Comparison of ENCODE assay signal across 9 mouse cellular contexts in the genomic region with DNA sequence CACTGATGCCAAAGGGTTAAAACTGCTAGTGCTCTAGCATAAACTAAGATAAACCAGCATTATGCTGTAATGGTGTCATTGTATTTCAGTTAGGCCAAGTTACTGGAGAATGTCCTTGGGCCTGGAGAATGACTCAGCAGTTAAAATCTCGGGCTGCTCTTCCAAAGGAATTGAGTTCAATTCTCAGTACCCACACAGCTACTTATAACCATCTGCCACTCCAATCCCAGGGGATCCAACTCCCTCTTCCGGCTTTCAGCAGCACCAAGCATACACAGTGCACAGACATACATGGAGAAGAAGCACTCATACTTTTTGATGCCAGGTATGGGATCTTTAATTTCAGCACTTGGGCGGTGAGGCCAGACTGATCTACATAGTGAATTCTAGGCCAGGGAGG. TPM values are rescaled to one million over a fixed set of nuclear protein-coding genes. Genes with fewer than 3 reads are reported as not detected.
A peak's percentile ranks its signal among the peaks of the same experiment; 100 is the strongest.
DNase-seq lines count a peak whose midpoint lies in the region; ATAC-seq and TF ChIP-seq lines count a peak whose summit lies in the region.
"Had no signal": no experiment of that assay in that cellular context is flagged by ENCODE, and none has a peak within 500 bp of the region (broad histone marks: within the 10 kb centered on the region; RNA-seq: fewer than 3 reads in every experiment).

No protein-coding gene starts in this region.

- peak; percentile 53 for ATAC-seq in megakaryocyte-erythroid progenitor cell, adult 5-6 weeks (replicated peaks; ENCODE audit: low FRiP score, low TSS enrichment, poor library complexity, severe bottlenecking)

- H3K9ac ChIP-seq in liver, adult 2 months (ENCODE audit: low read depth, low read length) = no peak overlapping the region
- H3K9ac ChIP-seq: limb, embryonic 12.5 days had no signal

- no peak for TF ChIP-seq POLR2A in liver, adult 2 months (IDR thresholded peaks at IDR 0.05; ENCODE audit: extremely low read depth, insufficient read depth, low read length)

- peak; percentile 68 for DNase-seq in adrenal gland, adult 2 months
- DNase-seq in adrenal gland, adult 18-20 months (ENCODE audit: low spot score in 2 of 2) = no peak
- peak; percentile 70 for DNase-seq in liver, adult 2 months (ENCODE audit: extremely low read depth, low read depth, low spot score)
- DNase-seq in liver = no peak
- peak; percentile 38 to 45 for DNase-seq in cerebellum, postnatal 10 days
- no peak for DNase-seq in left cerebral cortex, adult 11 months (ENCODE audit: low spot score)
- no peak for DNase-seq in right cerebral cortex, postnatal 10 days (ENCODE audit: low spot score in 2 of 2)

- peaks cover 23% of the 10 kb centered on the region for H3K4me1 ChIP-seq in liver, adult 2 months (ENCODE audit: control insufficient read depth, insufficient read depth, low read length)

- 52% methylated on average over 3 of the region's 3 CpGs for WGBS in liver, adult 2 months

- TF ChIP-seq CTCF in liver, adult 2 months (IDR thresholded peaks at IDR 0.05; ENCODE audit: low read depth, low read length) = no peak

- H3K36me3 ChIP-seq in liver, adult 2 months (ENCODE audit: control insufficient read depth, insufficient read depth, low read length) = no peaks in the 10 kb centered on the region

- H3K27ac ChIP-seq in liver, adult 2 months (replicated peaks; ENCODE audit: insufficient read depth, low read depth, low read length) = peak overlapping the region; percentile 83
- H3K27ac ChIP-seq: limb, embryonic 12.5 days had no signal

- H3K27me3 ChIP-seq in liver, adult 2 months (ENCODE audit: control insufficient read depth, insufficient read depth, low read length) = no peaks in the 10 kb centered on the region
- H3K27me3 ChIP-seq: limb, embryonic 12.5 days had no signal

- H3K79me2 ChIP-seq in liver, adult 2 months (ENCODE audit: control insufficient read depth, insufficient read depth, low read length) = peaks cover 33% of the 10 kb centered on the region

- H3K4me3 ChIP-seq in liver, adult 2 months (ENCODE audit: insufficient read depth, low read depth, low read length) = no peak overlapping the region
- H3K4me3 ChIP-seq: limb, embryonic 12.5 days had no signal

RNA-seq across cellular contexts. Expression of gene Kpna4, which starts 8.1 kb away (rescaled TPM):
- 10 to 100 TPM; 49.9 to 71.0 TPM for total RNA-seq in adrenal gland, adult 2 months (2021)
- 7.2 and 7.7 TPM in 2 replicates for polyA plus RNA-seq in adrenal gland, adult 2 months (2012; rRNA removed)
- total RNA-seq in adrenal gland, adult 18-20 months (2021) = 10 to 100 TPM; 77.8 to 84.7 TPM
- total RNA-seq in liver, adult 2 months (2014; rRNA removed) = 10.7 TPM in 2 replicates
- 5.3 and 5.9 TPM in 2 replicates for polyA plus RNA-seq in liver, adult 2 months (2012; rRNA removed)
- 42.1 and 50.2 TPM in 2 replicates for total RNA-seq in megakaryocyte-erythroid progenitor cell, adult 5-6 weeks (2014; fragmentation: Nextera tagmentation)
- total RNA-seq in megakaryocyte-erythroid progenitor cell, adult 5-6 weeks (2017) = 52.4 and 66.5 TPM in 2 replicates

Comparison
In these comparisons a context has a peak if more than half of its experiments do, and no peak if none do; other contexts are left out.
1. DNase-seq: peak in adrenal gland, adult 2 months (single experiment), liver, adult 2 months (single experiment) and cerebellum, postnatal 10 days (2 of 2); none in adrenal gland, adult 18-20 months (0 of 2), liver (single experiment), left cerebral cortex, adult 11 months (single experiment) and right cerebral cortex, postnatal 10 days (0 of 2).